Mouse (Mus musculus) testis, adult 2 months (tissue): ENCODE data around the gene Ip6k3.

Experiments
- CTCF ChIP-seq: fragments of 200-500 bp; IDR thresholded peaks from 2 replicates; pipeline ENCODE4 v1.5.1; 2012; ENCODE audit warnings: low read depth, mild to moderate bottlenecking, inconsistent platforms, low read length, moderate library complexity; ENCODE audit not compliant: control insufficient read depth, insufficient read depth, insufficient replicate concordance
- POLR2A ChIP-seq: fragments of 200-500 bp; IDR thresholded peaks from 2 replicates; pipeline ENCODE4 v1.6.1; 2012; ENCODE audit warnings: low read depth, mild to moderate bottlenecking, inconsistent platforms, low read length, moderate library complexity; ENCODE audit not compliant: control insufficient read depth

DNA sequence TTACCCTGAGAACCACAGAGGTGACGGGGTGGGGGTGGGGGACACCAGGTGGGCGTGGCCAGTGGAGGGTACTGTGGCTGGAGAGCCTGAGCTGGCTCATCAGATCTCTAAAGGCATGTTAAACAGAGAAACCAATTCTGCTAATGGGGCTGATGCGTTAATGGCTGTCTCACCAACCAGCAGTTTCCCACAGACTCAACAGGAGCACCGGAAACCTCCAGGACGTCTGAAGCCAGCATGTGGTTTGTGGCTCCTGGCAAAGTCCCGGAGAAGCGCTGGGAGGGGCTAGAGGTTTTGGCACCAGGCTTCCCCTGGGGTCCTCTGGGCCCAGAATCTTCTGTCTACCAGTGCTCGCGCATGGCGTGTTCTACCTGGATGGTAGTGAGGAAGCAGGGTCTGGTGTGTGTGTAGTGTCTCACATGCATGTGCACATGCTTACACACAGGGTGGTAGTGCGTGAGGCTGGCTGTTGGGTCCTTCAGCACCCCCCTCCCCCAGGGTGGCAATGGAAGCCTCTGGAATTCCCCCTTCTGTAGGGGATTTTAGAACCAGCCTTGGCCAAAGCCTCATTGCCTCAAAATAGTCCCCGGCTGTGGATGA is 12.2 kb upstream of the Ip6k3 start:
- TF ChIP-seq CTCF (no peak), POLR2A (no peak)
